Mouse (Mus musculus) cerebral cortex, adult 2 months (tissue): ENCODE measurements around the gene Cbarp.

Source experiments
- WGBS: fragments of 180-500 bp; shearing (Covaris S2); methylation state at CpG from one replicate; pipeline ENCODE4 v1.1.7; 2018; 5-methylcytosine and 5-hydroxymethylcytosine counted together

Cbarp gene

DNA sequence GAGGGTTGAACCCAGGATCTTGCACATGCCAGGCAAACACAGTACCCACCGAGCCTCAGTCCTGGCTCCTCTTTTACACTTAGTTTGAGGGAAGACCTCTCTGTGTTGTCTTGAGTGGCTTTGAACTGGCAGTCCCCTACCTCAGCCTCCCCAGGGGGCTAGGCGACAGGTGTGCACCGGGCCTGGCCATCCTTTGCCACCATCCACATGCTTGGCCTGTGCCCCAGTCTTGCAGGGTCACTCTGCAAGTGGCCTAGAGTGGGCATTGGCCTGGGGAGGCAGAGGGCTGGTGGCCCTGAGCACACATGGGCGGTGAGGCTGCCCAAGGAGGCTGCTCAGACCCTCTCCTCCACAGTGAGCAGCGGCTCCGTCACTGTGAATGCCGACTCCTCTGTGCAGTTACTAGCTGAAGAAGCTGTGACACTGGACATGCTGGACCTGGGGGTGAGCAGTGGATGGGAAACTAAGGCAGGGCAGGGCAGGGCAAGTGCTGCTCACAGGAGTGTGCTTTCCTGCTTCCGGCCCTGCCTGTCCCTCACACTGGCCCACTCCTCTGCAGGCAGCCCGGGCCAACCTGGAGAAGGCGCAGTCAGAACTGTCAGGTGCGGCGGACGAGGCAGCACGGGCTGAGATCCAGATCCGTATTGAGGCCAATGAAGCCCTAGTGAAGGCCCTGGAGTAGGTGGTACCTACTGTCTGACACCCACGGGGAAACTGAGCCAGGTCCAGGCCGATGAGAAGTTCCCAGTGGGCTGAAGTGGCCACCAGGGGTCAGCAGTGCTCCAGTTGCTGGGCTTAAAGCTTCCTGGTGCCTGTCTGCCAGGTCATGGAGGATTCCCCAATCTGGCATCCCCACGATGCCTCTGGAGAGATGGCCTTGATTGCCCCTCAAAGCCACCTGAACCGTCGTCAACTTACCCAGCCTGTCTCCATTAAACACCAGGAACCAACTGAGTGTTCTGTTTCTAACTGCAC, 4.5 kb upstream of the Cbarp start:
- WGBS, result 52% methylated on average over 20 of the region's 20 CpGs

DNA sequence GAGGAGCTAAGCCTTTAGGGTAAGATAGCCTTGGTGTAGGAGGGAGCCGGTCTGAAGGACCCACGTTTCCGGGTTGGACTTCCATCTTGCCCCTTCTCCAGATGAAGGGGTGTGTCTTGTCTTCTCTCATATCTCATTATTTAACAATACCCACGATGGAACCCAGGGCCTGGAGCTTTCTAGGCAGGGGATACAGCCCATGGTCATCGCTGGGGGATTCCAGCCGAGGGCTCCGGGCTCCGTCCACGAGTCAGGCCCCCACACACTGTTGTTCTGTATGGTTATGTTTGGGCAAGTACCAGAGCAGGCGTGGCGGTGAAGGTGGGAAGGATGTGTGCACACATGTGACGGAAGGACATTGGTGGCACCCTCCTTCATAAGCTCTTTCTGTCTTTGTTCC, 3.5 kb upstream of the Cbarp start:
- 71% methylated on average over 12 of the region's 12 CpGs for WGBS

DNA sequence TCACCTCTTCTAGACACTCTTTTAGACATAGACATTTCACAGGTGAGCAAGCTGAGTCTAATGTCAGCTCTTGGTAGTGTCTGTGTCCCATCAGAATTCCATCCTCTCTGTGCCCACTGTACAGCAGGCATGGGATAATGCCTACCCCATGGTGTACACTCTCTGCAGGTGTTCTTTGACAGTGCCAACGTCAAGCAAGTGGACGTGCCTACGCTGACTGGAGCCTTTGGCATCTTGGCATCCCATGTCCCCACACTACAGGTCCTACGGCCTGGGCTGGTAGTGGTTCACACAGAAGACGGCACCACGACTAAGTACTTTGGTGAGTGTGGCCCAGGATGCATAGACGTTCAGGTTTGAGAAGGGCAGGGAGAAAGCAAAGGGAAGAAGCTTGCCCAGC, 3.0 kb upstream of the Cbarp start:
- WGBS, result 77% methylated on average over 7 of the region's 7 CpGs

DNA sequence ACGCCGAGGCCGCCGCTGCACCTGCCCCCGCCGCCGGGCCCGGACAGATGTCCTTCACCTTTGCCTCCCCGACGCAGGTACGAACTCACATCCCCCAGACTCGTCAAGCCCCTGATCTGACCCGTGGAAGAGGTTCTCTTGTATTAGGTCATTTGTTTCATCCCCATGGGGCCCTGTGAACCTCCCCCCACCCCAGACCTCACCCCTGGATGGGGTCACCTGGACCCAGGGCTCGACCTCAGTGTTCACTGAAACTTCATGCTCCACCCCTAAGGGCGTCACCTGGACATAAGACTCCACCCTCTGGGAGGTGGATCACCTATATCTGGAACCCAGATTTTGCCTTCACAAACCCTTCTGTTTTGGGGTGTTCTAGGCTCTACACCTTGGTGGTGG, 1.9 kb upstream of the Cbarp start:
- WGBS, result 0% methylated on average over 15 of the region's 15 CpGs

DNA sequence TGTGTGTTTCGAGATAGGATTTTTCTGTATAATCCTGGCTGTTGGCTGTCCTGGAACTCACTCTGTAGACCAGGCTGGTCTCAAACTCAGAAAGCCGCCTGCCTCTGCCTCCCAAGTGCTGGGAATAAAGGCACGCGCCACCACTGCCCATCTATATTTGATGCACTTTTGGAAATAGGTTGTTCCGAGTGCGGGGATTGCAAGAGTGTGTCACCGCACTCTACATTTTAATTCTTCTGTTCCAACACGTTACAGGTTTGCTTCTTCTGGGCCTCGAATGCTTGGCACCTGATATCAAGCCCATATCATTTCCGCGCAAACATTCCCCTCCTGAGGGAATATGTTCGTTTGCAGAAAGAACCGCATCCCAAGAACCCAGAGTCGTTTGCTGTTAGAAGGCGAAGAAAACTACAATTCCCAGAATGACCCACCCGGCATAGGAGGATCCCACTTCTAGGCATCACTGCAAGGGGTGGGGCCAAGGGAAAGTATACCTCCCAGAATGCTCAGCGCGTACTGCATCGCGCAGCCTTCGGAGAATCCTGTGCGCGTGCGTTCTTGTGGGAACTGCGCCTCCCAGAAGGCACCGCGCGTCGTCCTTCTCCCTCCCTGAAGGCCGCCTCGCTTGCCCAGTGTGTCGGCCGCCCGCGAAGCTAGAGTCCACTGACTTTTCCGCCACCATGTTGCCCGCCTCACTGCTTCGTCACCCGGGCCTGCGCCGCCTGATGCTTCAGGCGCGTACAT, 1.3 kb upstream of the Cbarp start:
- 1% methylated on average over 38 of the region's 43 CpGs for WGBS

DNA sequence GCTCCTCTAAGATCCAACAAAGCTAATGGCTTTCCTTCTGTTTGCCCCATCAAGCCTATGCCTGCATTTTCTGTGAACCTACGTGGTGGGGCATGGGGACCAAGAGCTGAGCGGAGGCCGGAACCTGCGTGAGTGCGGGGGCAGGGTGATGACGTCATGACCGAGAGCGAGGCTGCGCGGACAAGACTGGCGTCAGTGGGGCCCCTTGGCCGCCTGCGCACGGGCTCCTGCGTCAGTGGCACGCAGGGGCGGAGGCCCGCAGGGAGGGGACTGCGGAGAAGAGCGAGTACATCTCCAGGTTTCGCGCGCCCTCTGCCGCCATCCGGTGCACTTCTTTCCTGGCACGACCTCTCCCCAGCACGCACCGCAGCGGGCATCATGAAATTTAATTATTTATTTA, 608 bp upstream of the Cbarp start:
- WGBS, result under 1% methylated on average over 29 of the region's 29 CpGs

DNA sequence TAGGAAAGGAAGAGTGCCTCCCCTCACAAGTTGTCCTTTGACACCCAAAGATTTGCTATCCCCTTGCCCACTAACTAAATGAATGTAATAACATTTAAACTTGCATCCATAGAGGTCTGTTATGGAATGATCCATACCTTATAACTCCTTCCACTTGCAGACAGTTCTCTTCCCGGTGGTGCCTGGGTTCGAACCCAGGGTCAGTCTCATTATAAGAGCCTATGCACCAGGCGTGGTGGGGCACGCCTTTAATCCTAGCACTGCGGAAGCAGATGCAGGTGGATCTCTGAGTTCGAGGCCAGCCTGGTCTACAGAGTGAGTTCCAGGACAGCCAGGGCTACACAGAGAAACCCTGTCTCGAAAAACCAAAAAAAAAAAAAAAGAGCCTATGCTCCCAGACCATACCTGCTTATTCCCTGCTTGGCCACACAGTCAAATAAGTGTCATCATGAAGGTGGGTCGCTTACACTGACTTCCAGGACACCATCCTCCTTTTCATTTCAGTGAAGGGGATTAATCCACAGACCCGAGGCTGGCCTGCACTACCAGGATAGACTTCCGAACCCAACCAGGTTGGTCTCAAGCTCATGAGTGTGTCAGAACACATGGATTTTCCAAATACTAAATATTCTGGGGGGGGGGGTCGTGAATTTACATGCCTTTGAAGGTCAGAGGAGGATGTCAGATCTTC, 515 bp downstream of the Cbarp start:
- WGBS, result 79% methylated on average over 11 of the region's 11 CpGs

DNA sequence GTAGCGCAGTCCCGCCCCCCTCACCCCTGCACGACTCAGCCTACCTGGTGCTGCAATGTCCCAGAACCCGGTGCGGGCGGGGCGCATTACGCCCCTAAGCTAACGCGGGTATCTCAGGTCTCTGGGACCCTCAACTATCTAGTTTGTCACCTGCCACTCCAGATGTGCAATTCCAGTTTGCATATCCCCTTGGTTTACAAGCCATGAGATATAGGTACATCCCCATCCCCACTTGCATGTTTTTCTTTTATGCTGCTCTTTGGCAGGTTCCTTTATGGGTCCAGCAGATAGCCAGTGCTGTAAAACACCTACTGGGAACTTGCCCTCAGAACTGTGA, 1.2 kb downstream of the Cbarp start:
- WGBS, result 3% methylated on average over 10 of the region's 10 CpGs

DNA sequence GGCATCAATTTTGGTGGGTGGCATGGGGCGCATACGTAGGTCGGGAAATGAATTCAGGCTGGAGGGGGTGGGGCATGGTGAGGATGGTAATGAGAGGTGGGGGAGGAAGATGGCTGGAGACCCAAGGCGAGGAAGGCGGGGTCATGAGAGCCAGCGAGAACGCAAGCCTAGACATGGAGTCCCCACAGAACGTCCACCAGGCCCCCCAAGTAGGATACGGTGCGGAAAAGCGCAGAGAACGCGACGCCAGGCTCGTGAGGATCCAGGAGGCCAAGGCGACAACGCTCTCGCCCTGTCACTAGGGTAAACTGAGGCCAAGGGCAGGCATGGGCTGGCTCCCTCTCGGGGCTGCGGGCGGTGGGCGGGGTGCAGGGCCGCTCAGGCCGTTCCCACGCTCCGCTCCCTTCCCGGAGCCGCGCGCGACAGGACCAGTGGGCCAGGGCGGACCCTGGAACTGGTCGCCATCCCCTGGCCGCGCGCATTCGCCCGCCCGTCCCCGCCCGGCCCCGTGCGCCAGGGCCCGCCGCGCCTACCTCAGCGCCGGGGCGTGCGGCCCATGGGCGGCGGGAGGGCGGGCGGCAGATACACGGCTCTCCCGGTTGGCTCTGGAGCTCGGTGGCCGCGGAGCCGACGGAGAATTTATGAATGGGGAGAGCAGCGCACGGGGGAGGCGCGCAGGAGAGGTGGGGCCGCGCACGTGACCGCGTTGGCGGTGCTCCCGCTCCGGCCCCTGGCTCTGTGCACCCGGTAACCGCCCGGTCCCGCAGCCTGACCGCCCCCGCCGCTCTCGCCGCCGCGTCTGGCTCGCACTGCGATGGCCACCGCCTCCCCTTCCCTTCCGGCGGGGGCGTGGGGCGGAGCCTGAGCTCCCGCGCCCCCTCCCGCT, 1.8 kb downstream of the Cbarp start, which contains the start of gene Atp5d:
TSS of gene Atp5d (plus strand) at position 80 of the 886 bp plus-strand sequence.
- 1% methylated on average over 78 of the region's 94 CpGs for WGBS

DNA sequence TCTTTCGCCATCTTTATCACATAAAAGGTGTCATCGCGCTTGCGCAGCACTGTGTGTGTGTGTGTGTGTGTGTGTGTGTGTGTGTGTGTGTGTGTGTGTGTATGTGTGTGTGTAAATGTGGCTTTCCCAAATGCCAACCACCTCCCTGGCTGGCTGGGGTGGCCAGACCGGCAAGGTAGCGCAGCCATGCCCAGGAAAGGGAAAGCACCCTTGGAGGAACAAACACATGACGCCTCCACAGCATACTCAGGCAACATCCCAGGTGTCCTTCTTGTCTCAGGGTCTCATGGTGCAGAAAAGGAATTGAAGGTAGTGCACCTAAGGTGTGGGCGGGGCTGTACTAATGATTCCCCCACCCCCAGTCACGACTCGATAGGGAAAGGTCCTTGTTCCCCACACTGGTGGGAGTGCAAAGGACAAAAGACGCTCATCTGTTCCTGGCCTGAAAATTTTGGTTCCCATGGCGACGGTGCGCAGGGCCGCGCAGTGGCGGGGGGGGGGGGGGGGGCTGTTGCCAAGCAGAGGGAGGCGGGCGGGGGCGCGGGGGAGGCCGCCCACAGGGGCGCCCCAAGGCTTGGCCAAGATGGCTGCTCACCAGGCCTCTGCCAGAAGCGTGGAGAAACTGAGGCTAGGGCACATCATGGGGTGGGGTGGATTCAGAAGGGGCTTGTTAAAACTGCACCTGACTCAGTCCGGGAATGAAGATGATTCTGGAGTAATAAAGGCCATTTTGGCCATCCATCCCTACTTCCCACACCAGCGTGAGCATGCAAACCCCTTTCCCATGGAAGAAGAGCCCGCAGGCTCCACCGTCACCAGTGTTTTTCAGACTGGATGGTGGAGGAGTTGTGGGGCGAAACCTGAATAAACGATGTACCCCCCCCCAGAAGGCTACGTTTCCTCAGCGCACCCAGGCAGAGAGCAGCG, 2.7 kb downstream of the Cbarp start:
- WGBS, result 8% methylated on average over 33 of the region's 33 CpGs

DNA sequence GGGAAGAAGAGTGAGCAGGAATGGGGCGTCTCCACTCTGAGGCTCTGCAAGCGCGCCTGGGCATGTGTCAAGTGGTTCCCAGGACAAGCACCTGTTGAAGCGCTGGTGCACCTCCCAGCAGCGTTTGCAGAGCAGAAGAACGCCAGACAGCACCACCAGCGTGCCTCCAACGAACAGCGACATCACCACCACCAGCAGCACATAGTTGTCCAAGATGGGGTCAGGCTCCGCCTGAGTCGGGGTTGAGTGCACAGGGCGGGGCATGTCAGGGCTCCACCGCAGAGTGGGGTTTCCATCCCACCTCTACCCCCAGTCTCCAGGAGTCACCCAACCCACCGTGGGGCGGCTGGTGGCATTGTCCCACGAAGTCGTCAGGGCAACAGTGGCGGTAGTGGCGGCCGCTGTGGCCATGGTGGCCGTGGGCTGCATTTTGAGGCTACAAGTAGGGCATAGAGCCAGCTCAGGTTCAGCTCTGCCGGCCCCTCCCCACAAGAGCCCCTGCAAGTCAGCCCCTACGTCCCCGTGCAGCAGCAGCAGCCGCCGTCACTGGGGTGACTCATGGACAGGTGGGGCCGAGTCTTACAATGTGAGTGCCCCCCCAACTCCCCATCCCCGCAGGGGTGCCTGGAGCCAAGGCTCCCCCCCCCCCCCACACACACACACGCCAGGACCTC, 3.5 kb downstream of the Cbarp start:
- 9% methylated on average over 28 of the region's 29 CpGs for WGBS

DNA sequence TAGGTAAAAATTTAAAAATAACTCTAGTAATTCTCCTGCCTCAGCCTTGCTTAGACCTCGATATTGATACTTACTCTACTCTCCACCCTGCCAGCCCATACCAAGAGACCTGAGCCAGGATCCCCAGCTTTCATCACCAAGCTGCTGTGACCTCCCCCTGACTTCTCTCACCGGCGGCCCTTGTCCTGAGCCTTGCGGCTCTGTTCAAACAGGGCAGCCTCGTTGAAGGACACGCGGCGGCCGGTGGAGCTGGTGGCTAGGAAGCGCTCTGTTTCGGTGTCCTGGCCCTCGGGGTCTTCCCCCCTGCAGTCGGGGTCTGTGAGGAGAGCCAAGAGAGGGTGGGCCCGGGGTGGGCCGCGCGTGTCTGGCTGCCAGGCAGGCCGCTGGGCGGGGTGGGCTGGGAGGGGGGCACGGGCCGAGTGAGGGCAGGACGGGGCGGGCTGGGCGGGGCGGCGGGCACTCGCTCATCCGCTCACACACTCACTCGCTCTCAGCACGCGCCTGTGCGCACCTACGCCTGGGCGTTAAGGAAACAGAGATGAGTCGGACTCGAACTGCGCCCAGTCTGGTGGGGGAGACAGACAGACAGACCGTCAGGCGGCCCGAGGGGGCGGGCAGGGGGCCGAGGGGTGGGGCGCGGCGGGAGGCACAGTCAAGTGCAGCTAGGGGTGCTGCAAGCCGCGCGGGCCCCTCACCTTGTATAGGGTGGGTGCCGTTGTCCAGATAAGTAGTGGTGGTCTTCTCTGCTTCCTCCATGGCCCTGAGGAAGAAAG, 4.3 kb downstream of the Cbarp start:
- 33% methylated on average over 49 of the region's 49 CpGs for whole genome bisulfite sequencing

DNA sequence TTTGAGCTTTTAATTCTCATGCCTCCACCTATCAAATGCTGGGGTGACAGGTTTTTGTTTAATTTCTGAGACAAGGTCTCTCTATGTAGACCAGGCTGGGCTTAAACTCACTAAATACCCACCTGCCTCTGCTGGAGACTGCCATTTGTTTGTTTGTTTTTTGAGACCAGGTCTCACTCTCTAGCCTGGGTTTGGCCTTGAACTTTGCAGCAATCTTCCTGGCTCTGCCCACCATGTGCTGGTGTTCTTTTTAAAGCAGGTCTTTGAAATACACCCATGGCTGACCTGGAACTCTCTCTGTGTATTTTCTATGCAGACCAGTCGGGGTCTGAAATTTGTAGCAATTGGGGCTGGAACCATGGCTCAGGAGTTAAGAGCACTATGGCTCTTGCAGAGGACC, 5.0 kb downstream of the Cbarp start:
- WGBS, result 92% methylated on average over 1 of the region's 1 CpGs

DNA sequence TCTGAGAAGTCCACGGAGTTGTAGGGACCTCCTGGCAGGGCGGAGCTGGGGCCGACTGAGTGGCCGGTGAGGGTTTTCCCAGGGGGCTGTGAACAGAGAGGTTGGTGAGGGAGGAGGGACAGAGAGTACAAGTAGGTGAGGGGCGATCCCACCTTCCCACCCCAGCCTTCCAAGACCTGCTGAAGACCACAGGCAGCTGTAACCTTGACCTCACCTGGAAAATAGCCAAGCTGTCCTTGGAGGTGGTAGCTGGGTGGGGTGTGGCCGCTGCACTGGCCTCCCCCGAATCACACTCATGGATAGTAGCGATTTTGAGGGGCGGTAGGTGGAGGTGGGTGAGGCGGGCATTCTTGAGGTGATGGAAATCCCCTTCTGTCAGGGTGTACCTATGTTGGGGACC, 5.5 kb downstream of the Cbarp start:
- WGBS, result 75% methylated on average over 10 of the region's 10 CpGs

DNA sequence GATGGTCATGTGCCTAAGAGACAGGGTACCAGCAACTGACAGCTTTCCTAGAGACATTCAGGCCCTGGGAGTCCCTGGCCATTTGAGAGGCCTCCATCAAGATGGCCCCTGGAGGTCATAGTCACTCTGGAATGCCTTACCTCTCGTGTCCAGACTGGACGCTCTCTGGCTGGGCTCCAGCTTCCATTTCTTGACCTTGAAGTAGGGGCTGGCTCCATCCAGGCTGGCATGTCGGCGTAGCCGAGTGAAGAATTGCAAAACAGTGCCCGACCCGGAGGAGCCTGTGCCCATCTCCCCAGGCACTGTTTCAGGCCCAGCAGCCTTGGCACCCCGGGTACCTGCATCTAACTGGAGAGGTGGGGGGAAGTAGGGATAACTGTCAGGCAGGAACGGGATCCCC, 6.2 kb downstream of the Cbarp start:
- WGBS, result 86% methylated on average over 9 of the region's 9 CpGs

DNA sequence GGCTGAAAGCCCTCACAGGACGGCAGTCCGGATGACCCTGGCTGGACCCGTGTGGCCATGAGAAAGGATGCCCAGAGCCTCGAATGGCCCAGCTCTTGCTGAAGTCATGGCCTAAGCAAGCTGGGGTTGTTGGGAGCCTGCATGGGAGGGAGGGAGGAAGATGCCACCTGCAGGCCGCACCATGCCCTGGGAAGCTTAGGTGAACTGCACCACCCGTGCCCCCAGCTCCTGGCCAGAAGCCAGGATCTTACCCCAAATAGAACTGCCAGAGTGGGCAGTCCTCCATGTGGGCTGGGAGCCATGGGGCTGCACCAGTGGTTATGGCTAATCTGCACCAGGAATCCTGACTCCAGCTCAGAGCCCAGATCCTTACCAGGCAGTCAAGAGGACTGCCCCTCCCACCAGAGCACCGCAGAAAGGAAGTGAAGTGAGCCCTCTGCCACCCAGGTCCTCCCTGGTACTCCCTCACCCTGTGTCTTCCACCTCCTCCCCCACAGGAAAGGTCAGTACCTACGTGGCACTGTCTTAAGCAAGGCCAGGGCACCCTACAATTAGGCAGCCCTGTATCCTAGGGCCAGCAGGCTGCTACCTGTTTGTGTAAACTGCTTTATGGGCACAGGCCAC, 7.3 kb downstream of the Cbarp start:
- 32% methylated on average over 8 of the region's 8 CpGs for WGBS

DNA sequence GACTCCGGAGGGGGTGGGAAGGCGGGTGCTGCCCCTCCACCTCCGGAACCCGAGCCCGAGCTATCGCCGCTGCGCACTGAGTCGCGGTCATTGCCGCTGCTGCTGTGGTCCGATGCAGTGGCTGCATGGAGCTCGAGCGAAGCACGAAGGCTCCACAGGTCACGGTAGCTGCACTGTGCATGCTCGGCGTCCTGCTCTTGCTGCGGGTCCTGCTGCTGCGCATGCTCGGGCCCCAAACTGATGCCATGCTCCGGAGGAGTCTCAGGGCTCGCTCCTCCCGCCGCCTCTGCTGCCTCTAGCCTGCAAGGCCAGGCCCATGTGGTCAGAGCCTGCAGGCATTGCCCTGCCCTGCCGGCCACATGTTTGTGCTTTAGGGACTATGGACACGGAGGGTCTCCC, 8.7 kb downstream of the Cbarp start:
- 46% methylated on average over 27 of the region's 27 CpGs for WGBS

DNA sequence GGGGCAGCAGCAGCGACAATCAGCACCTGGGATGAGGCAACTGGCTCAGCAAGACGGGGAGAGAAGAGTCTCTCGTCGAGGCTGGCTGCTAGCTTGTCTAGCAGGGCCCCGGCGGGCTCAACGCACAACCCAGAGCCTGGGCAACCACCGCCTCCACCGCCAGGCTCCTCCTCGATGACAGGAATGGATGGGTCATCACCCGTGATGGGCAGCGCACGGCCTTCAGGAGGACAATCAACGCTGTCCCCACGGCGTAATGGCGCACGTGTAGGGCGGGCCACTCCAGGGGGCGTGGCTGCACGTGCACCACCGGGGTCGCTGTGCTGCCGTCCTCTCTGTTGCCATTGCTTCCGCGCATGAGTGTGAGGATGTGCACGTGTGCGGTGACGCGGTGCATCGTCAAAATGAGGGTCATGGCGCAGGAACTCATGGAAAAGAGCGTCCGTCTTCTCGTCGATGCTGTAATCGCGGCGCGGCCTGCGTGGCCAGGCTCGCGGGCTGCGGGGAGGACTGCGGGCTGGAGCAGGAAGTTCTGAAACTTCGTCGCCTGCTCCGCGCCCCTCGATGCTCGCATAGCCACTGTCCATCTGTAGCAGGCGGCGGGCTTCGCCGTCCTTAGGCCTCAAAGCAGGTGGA, 9.2 kb downstream of the Cbarp start:
- WGBS, result 31% methylated on average over 55 of the region's 55 CpGs
